Mouse (Mus musculus) midbrain, embryonic 14.5 days (tissue): ENCODE measurements around the gene Slc47a2. TPM values are rescaled to one million over a fixed set of nuclear protein-coding genes. Genes with fewer than 3 reads are reported as not detected.

ENCODE experiments used
- ATAC-seq: fragments of 200-750 bp; cut with Nextera tagmentation; 2 replicates; pipeline ENCODE4 v1.8.0; 2017; ENCODE audit warnings: moderate number of reproducible peaks, moderate library complexity; ENCODE audit not compliant: low FRiP score, low TSS enrichment
- DNase-seq: peaks from one replicate; pipeline ENCODE4 v3.0.0-alpha.2; 2015
- H3K27ac ChIP-seq: fragments of 300-500 bp; sonication (generic); replicated peaks from 2 replicates; pipeline ENCODE4 v1.5.1; 2014; ENCODE audit warnings: mild to moderate bottlenecking, low read depth, low read length, moderate library complexity
- H3K27me3 ChIP-seq: fragments of 300-500 bp; sonication (generic); 2 replicates; pipeline ENCODE4 v1.6.1; 2014; ENCODE audit warnings: low read length, control low read depth, mixed read lengths; ENCODE audit not compliant: control insufficient read depth, insufficient read depth
- H3K36me3 ChIP-seq: fragments of 300-500 bp; sonication (generic); 2 replicates; pipeline ENCODE4 v1.6.1; 2014; ENCODE audit warnings: low read length, control low read depth; ENCODE audit not compliant: control insufficient read depth, insufficient read depth
- H3K4me1 ChIP-seq: fragments of 300-500 bp; sonication (generic); 2 replicates; pipeline ENCODE4 v1.6.1; 2014; ENCODE audit warnings: mild to moderate bottlenecking, antibody characterized with exemption, low read length, control low read depth; ENCODE audit not compliant: control insufficient read depth, insufficient read depth
- H3K4me2 ChIP-seq: fragments of 300-500 bp; sonication (generic); 2 replicates; pipeline ENCODE4 v1.6.1; 2014; ENCODE audit warnings: mild to moderate bottlenecking, low read length, moderate library complexity
- H3K4me3 ChIP-seq: fragments of 300-500 bp; sonication (generic); replicated peaks from 2 replicates; pipeline ENCODE4 v1.5.1; 2014; ENCODE audit warnings: low read depth, low read length
- H3K9ac ChIP-seq: fragments of 300-500 bp; sonication (generic); replicated peaks from 2 replicates; pipeline ENCODE4 v1.6.1; 2014; ENCODE audit warnings: mild to moderate bottlenecking, low read length, moderate library complexity
- H3K9me3 ChIP-seq: fragments of 300-500 bp; sonication (generic); 2 replicates; pipeline ENCODE4 v1.6.1; 2016; ENCODE audit warnings: low read length, control low read depth, mixed read lengths; ENCODE audit not compliant: control insufficient read depth
- WGBS: fragments of 180-500 bp; shearing (Covaris S2); extraction: QIAGEN DNeasy Blood & Tissue Kit; methylation state at CpG from one replicate; pipeline ENCODE4 v1.1.7; 2014; 5-methylcytosine and 5-hydroxymethylcytosine counted together
- polyA plus RNA-seq: library from polyadenylated mRNA; unstranded; fragments of >200 nt; fragmentation: Nextera tagmentation; extraction: Ambion mirVana; gene quantifications from 2 replicates; pipeline ENCODE4 v1.2.1, GENCODE M21; 2014

Gene Slc47a2
- polyA plus RNA-seq, 1 experiment from 2014 or later: not detected

GRCm38 (mm10) chr11:61300716-61301392, 41.8 kb downstream of the Slc47a2 start:
- Histone ChIP-seq H3K4me1 (no peaks in the 10 kb centered on the region), H3K9ac (no peak overlapping the region), H3K36me3 (no peaks in the 10 kb centered on the region), H3K4me2 (no peak overlapping the region), H3K27ac (no peak overlapping the region), H3K27me3 (no peaks in the 10 kb centered on the region), H3K9me3 (0 out of 2 replicates have a peak, but pooled peaks cover 4% of the 10 kb centered on the region), H3K4me3 (no peak overlapping the region)
- DNase-seq: no peak
- WGBS: 16% methylated on average over 12 of the region's 16 CpGs
- no peak for ATAC-seq

DNA sequence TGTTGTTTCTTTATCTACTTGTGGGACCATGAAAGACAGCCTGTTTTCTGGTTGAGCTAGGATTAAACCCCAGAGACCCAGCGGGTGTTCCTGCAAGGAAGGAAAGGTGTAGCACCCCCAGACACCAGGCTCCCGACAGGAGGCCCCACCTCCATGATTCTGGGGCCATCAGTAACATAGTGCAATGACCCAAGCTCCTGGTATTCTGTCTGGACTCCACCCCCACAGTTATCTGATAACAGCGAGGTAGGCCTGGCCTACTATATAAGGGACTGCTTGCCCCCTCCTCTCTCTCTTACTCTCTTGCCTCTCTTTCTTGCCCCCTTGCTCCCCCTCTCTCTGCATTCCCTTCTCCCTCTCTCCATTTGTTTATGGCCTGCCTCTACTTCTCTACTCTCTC, 42.5 kb downstream of the Slc47a2 start:
- no peaks in the 10 kb centered on the region for H3K4me1 ChIP-seq
- no peak overlapping the region for H3K4me2 ChIP-seq
- no peak overlapping the region for H3K9ac ChIP-seq
- DNase-seq (no peak), ATAC-seq (no peak)
- H3K36me3 ChIP-seq: no peaks in the 10 kb centered on the region
- 68% methylated on average over 3 of the region's 3 CpGs for WGBS
- H3K9me3 ChIP-seq: no peaks in the 10 kb centered on the region
- H3K4me3 ChIP-seq: no peak overlapping the region
- H3K27me3 ChIP-seq: no peaks in the 10 kb centered on the region
- H3K27ac ChIP-seq: no peak overlapping the region

- Histone ChIP-seq H3K27me3 (no peaks in the 10 kb centered on the region), H3K4me3 (no peak overlapping the region), H3K9me3 (no peaks in the 10 kb centered on the region), H3K9ac (no peak overlapping the region), H3K4me1 (no peaks in the 10 kb centered on the region), H3K27ac (no peak overlapping the region), H3K36me3 (no peaks in the 10 kb centered on the region), H3K4me2 (no peak overlapping the region)
- DNase-seq (no peak), ATAC-seq (no peak)
- 89% methylated on average over 2 of the region's 2 CpGs for WGBS
Observed at GRCm38 (mm10) chr11:61297901-61298300, 44.8 kb downstream of the Slc47a2 start.

- H3K9me3 ChIP-seq: no peaks in the 10 kb centered on the region
- no peaks in the 10 kb centered on the region for H3K4me1 ChIP-seq
- no peak overlapping the region for H3K4me3 ChIP-seq
- H3K36me3 ChIP-seq: no peaks in the 10 kb centered on the region
- no peak for ATAC-seq
- DNase-seq: no peak
- H3K27ac ChIP-seq: no peak overlapping the region
- no peak overlapping the region for H3K9ac ChIP-seq
- no peak overlapping the region for H3K4me2 ChIP-seq
- H3K27me3 ChIP-seq: no peaks in the 10 kb centered on the region
- 81% methylated on average over 2 of the region's 2 CpGs for WGBS
Observed at GRCm38 (mm10) chr11:61297326-61297725, 45.3 kb downstream of the Slc47a2 start.

DNA sequence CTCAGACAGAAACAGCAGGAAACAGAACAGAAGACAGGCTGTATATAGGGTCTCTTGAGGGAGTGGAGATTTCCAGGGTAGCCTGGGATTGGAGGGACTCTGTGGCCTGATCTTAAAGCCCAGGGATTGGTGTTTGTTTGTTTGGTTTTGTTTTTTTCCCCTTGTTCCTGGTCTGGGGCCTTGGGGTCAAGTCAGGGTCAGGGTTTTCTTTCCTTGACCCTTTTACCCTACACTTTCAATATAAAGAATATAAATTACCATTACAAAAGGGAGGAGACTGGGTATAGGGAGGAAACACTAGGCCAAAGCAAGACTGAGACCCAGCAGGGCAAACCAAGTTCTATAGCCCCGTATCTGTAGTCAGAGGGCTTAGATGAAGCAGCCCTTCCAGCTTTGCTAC, 46.1 kb downstream of the Slc47a2 start:
- DNase-seq: no peak
- no peak overlapping the region for H3K9ac ChIP-seq
- no peaks in the 10 kb centered on the region for H3K36me3 ChIP-seq
- WGBS: 25% methylated on average over 1 of the region's 1 CpGs
- no peak overlapping the region for H3K4me3 ChIP-seq
- H3K4me1 ChIP-seq: no peaks in the 10 kb centered on the region
- no peaks in the 10 kb centered on the region for H3K9me3 ChIP-seq
- no peak for ATAC-seq
- H3K4me2 ChIP-seq: no peak overlapping the region
- no peak overlapping the region for H3K27ac ChIP-seq
- no peaks in the 10 kb centered on the region for H3K27me3 ChIP-seq

GRCm38 (mm10) chr11:61295556-61295955, 47.1 kb downstream of the Slc47a2 start:
- Histone ChIP-seq H3K27me3 (no peaks in the 10 kb centered on the region), H3K4me2 (no peak overlapping the region), H3K9me3 (no peaks in the 10 kb centered on the region), H3K4me1 (no peaks in the 10 kb centered on the region), H3K4me3 (no peak overlapping the region), H3K9ac (no peak overlapping the region), H3K36me3 (no peaks in the 10 kb centered on the region), H3K27ac (no peak overlapping the region)
- DNase-seq (no peak), ATAC-seq (no peak)
- WGBS: 95% methylated on average over 2 of the region's 2 CpGs

- Histone ChIP-seq H3K4me1 (no peaks in the 10 kb centered on the region), H3K36me3 (no peaks in the 10 kb centered on the region), H3K27me3 (no peaks in the 10 kb centered on the region), H3K9me3 (no peaks in the 10 kb centered on the region), H3K27ac (no peak overlapping the region), H3K4me3 (no peak overlapping the region), H3K9ac (no peak overlapping the region), H3K4me2 (no peak overlapping the region)
- 90% methylated on average over 3 of the region's 3 CpGs for WGBS
- no peak for ATAC-seq
- no peak for DNase-seq
Observed at GRCm38 (mm10) chr11:61294431-61294830, 48.2 kb downstream of the Slc47a2 start.

- WGBS: 44% methylated on average over 2 of the region's 2 CpGs
- H3K4me1 ChIP-seq: no peaks in the 10 kb centered on the region
- no peak overlapping the region for H3K27ac ChIP-seq
- H3K27me3 ChIP-seq: no peaks in the 10 kb centered on the region
- H3K4me2 ChIP-seq: no peak overlapping the region
- no peak for ATAC-seq
- H3K9me3 ChIP-seq: no peaks in the 10 kb centered on the region
- no peak for DNase-seq
- no peaks in the 10 kb centered on the region for H3K36me3 ChIP-seq
- H3K9ac ChIP-seq: no peak overlapping the region
- no peak overlapping the region for H3K4me3 ChIP-seq
Observed at GRCm38 (mm10) chr11:61293251-61293650, 49.4 kb downstream of the Slc47a2 start.

GRCm38 (mm10) chr11:61284323-61284722, 58.3 kb downstream of the Slc47a2 start:
- Histone ChIP-seq H3K4me3 (no peak overlapping the region), H3K9me3 (no peaks in the 10 kb centered on the region), H3K4me1 (no peaks in the 10 kb centered on the region), H3K27ac (no peak overlapping the region), H3K9ac (no peak overlapping the region), H3K36me3 (no peaks in the 10 kb centered on the region), H3K27me3 (no peaks in the 10 kb centered on the region), H3K4me2 (no peak overlapping the region)
- no peak for DNase-seq
- no peak for ATAC-seq
- WGBS: 87% methylated on average over 6 of the region's 6 CpGs
